Mouse (Mus musculus) bone marrow, adult 2 months (tissue): ENCODE results near the gene Sun2.

Experiments used
- CTCF ChIP-seq: fragments of 200-500 bp; IDR thresholded peaks from 2 replicates; pipeline ENCODE4 v1.5.1; 2011; ENCODE audit warnings: low read length, control low read depth; ENCODE audit not compliant: control insufficient read depth, insufficient read depth
- POLR2A ChIP-seq: fragments of 200-500 bp; IDR thresholded peaks from 2 replicates; pipeline ENCODE4 v1.6.1; 2011; ENCODE audit warnings: low read depth, mild to moderate bottlenecking, control low read depth, low read length, borderline replicate concordance; ENCODE audit not compliant: control insufficient read depth

- TF ChIP-seq POLR2A (no peak), CTCF (no peak)
Observed at GRCm38 (mm10) chr15:79740739-79741138, 1.6 kb downstream of the Sun2 start.
